Mouse (Mus musculus) right cerebral cortex, postnatal 10 days (tissue): Measurements from ENCODE around the gene Purb.
A peak's percentile ranks its signal among the peaks of the same experiment; 100 is the strongest.

Experiments
- DNase-seq, 2 experiments: peaks; one replicate each; pipeline ENCODE4 v3.0.0; 2021; ENCODE audit warnings: low spot score in 2 of 2

Gene Purb

DNA sequence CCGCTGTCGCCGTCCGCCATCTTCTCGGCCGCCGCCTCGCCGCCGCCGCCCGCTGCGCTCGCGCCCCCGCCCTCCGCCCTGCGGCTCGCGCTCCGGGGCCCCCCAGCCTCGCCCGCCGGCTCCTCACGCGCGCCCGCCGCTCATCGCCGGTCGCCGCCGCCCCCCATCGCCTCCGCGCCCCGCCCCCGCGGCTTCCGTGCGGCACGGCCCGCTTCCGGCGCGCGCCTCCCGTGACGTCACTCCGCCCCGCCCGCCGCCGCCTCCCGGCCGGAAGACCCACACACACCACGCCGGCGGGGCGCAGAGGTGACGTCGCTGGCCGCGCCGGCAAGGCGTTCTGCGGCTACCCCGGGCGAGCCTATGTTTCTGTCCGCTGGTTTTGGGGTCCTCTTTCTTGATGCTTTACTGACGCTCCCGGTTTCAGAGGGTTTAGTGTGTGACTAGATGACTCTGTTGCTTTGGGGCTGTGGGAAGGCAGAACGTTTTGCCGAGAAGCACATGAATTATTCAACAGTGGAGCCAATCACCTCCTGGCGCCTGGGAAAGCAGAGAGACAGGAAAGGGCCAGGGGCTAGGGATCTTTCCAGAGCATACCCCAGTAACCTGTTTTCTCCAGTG is at the start of gene Purb:
Gene Purb (minus strand): TSS at position 51 of the 618 bp plus-strand sequence.
- peak; percentile 94 for DNase-seq

DNA sequence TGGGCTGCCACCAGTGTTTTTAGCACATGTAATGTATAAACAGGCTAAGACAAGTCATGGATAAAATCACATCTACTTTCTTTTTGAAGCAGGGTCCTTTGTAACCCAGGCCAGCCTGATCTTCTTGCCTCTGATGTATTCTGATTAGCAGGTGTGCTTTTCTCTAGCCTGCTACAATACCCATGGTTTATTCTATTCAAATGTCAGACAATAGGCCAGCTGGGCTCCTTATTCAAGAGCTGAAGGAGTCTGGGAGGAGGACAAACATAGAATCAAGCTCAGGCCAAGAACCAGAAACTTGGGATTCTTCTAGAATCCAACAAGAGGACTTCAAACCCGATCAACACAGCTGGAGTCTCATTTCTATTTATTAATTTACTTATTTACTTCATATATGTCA is 49.5 kb upstream of the Purb start:
- no peak for DNase-seq

DNA sequence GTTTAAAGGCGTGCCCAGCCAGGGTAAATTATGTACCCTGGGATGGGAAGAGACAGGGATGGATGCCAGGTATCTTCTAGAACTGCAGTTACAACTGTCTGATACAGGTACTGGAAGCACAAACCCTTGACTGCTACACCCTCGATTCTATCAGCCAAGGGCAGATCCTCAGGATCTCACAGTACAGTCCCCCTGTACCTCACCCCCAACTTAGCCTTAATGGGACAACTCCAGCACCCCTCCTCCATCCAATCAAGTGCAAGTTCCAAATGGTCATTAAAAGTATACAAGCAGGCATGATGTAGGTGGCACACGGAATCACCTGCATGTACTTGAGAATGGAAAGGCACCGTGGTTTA is 49.1 kb upstream of the Purb start:
- no peak for DNase-seq

DNA sequence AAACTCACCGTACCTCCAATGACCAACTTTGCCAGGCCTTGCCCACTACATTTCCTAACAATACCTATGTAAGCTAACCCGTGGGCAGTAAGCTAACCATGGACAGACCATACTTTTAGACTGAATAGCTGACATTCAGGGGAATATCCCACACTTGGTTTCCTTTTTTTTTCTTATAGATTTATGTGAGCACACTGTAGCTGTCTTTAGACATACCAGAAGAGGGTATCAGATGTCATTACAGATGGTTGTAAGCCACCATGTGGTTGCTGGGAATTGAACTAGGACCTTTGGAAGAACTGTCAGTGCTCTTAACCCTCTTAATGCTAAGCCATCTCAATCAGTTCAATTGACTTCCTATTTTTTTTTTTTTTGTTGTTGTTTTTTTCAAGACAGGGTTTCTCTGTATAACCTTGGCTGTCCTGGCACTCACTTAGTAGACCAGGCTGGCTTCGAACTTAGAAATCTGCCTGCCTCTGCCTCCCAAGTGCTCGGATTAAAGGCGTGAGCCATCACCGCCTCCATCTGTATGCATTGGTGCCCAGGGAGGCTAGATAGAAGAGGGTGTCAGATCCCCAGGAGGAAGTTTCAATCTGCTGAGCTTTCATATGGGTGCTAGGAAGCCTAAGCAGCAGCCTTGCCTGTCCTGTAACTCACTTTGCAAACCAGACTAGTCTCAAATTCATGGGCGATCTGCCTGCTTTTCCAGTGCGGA is 48.6 kb upstream of the Purb start:
- no peak for DNase-seq

DNA sequence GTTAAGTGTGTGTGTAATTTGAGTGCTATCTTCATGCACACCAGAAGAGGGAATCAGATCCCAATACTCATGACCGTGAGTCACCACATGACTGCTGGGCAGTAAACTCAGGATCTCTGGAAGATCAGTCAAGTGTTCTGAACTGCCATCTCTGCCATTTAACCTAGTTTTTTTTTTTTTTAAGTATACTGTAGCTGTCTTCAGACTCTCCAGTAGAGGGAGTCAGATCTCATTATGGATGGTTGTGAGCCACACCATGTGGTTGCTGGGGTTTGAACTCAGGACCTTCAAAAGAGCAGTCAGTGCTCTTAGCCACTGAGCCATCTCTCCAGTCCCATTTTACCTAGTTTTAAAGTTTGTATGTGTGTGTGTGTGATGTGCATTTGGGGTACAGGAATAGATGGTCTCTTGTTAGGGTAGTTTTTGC is 48.0 kb upstream of the Purb start:
- no peak for DNase-seq

DNA sequence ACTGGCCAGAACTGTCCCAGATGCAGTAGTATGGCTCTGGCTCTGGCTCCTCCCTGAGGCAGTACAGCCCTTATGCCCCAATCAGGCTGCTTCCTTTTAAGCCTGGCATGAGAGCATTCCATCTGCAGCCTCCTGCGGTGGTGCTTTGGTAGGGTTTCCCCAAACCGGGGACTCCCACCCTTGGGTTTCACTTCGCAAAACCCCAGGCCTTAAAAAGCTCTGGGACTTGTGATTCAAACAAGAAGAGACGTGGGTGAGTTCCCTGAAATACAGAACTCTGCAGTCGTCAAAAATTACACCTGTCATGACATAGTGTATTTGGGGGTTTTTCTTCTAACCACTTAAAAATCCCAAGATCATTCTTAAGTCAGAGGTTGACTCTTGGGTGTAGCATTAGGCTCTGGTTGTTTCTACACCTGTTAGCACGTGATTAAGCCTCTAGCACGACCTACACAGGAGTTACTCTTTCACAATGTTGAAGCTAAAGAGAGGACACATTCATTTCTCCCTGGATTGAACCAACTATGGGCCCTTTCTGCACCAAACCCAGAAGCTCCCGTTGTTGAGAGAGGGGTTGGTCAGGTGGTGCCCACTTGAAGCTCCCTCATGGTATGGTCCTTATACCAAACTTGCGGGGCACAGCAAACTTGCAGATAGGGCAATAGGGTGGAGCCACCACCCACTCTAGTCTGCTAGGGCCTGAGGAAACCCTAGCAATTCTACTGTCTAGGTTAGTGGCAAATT is 47.2 kb upstream of the Purb start:
- no peak for DNase-seq

DNA sequence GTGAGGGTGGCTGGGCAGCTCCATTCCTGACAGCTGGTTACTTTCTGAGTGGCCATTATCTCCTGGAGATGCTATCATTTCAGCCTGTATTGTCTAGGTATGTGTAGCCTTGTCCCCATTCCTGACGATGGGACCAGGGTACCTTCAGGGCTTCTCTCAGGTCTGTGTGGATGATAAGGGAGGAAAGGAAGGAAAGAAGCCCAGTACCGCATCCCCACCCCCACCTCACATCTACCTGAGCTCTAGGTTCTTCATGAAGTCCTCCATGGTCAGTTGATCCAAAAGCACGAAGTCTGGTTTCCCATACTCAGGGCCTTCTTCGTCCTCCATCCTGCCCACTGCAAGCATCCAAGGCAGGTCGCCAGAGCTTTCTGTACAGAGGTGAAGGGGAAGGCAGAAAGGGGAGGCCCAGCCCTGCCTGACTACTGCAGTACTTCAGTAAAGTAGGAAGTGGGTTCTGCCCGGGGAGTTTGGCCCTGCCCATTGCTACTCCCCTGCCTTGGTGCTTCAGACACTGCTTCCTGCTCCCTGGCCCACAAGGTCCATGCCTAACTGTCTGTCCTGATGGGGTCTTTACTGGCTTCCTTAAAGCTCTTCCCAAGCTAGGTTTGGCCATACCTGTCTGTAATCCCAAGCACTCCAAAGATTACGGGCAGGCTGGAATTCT is 44.9 kb upstream of the Purb start, which contains the start of gene Myo1g:
Gene Myo1g (minus strand): TSS at position 459 of the 667 bp plus-strand sequence.
- DNase-seq, result no peak

DNA sequence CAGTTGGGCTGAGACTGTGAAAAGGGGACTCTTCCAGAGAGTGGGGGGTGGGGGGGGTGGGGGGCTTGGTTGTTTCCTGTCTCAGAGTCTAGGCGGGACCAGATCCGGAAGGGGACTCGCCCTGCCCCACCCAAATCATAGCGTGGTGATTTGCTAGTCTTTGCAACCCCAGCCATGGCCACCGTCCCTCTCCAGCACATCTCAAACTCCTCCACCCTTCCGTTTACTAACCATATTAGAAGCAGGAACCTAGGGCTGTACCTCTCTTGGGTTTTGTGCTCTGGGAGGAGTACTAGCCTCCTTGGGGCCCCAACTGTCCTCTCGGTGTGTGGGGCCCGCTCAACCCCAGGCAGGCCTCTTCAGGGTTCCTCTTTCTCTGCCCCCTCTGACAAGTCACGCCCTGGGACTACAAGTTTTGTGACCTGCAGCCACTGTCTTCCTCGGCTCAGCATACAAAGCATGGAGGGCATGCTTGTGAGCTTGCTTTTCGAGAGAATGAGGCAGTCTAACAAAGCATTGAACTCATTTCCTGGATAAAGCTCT is 43.8 kb upstream of the Purb start:
- DNase-seq, result no peak

DNA sequence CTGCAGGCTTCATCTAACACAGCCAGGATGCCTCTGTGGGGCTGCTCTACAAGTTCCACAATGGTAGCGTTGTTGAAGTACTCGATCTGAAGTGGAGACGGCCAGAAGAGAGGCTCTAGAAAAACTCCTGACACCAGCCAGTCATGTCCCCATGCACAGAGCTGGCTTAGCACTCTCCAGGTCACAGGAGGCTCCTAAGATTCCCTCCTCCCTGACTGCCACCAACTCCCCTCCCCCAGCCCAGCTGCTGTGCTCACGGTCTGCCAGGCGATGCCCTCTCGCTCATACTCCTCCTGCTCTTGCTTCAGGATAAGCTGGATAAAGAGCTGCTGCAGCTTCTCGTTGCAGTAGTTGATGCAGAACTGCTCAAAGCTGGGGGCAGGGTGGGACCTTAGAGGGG is 39.1 kb upstream of the Purb start:
- no peak for DNase-seq

DNA sequence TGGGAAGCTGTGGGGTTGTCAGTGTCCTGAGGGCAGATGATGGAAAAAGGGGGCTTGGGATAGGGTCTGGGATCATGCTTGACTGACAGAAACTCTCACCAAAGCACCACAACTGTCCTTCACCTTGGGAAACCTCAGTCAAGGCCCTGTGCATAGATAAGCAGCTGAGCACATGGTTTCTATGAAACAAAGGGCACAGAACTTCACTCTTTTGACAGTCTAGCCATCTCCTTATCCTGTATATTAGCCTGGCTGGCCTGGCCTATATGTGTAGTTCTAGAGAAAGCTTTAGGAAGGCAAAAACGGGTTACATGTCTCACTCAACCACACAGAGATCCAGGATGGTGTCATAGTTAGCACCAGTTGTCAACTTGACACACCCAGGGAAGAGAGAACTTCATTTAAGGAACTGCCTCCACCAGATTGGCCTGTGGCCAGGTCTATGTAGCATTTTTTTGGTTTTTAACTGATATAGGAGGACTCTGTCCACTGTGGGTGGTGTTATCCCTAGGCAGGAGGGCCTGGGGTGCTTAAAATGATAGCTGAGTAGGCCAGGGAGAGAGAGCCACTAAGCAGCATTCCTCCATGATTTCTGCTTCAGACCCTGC is 32.7 kb upstream of the Purb start:
- no peak for DNase-seq

DNA sequence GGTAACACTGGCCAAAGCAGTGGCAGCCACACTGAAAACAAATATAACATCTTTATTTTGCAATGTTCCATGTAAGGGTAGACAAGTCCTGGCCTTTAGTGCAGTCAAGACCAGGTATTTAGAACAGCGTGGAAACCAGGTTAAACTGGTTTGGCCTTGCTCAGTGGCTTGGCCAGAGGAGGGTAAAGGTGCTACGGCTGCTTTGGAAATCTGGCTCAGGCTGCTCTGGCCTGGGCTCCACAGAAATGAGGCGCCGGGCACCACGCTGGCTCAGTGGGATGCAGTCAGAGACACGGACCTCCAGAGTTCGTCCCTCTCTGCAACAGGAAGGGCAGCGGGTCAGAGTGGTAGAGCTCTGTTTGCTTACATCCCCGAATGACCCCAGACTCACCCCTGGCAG is 30.8 kb upstream of the Purb start:
- DNase-seq, result no peak

DNA sequence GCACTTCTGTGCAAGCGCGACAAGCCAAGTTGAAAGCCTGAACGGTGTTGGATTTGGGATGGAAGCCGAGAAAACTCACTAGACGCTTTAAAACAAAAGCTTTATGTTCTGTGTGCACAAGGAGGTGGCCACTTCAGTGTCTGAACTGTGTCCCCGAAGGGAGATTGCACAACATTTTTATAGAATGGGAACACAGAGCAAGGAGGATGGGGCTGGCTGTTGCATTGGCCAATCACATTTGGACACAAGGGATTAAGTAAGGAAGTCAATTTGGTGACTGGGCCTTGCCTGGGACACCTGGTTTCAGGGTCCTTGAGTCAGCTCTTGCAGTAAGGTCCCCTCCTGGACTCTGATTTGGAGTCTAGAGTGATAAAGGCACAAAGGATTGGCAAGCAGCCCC is 29.0 kb upstream of the Purb start:
- no peak for DNase-seq

DNA sequence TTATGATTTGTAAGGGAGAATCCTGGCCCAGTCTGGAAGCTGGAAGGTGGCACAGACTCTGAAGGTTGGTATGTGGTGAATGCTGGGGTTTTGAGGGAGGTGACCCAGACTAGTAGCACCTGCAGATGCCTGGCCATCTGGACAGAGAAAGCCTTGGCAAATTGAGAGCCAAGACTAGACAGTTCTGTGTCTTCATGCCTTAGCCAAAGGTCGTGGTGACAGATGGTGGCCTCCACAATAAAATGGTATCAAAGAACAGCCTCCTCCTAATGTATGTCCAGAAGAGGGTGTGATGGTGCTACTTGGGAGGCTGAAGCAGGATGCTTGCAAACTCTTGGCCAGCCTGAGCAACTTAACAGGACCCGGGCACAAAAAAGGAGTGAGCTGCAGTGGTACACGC is 28.5 kb upstream of the Purb start:
- no peak for DNase-seq

DNA sequence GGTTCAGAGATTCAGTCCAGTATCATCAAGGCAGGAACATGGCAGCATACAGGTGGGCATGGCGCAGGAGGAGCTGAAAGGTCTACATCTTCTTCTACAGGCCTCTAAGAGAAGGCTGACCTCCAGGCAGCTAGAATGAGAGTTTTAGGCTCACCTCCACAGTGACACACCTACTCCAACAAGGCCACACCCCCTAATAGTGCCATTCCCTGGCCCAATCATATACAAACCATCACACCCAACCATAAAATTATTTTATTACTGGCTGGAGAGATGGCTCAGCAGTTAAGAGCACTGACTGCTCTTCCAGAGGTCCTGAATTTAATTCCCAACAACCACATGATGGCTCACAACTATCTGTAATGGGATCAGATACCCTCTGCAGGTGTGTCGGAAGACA is 26.8 kb upstream of the Purb start:
- no peak for DNase-seq

DNA sequence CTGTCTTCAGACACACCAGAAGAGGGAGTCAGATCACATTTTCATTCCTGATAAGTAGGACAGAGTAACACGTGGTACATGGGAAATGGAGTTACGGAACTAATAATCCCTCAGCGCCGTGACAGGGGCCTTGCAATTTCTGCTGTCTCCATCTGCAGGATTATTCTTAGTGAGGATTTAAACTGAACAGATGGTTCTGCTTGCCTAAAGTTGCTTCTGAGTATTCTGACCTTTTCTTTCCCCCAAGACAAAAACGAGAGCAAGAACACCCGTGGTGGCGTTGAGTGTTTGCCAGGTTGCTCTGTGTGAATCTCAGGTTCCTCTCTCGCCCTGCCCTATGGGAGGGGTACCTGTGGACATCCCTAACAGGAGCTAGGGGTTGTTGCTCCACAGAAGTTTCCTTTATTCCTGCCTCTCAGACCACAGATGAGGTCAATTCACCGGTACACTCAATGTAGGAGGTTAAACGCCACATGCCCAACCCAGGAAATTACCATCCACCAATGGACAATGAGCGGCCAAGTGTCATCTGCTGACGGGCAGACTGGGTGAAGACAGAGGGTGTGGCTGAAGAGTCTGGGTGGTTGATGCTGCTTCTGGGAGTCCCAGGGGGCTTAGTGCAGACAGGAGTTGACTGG is 21.7 kb upstream of the Purb start:
- DNase-seq, result no peak

DNA sequence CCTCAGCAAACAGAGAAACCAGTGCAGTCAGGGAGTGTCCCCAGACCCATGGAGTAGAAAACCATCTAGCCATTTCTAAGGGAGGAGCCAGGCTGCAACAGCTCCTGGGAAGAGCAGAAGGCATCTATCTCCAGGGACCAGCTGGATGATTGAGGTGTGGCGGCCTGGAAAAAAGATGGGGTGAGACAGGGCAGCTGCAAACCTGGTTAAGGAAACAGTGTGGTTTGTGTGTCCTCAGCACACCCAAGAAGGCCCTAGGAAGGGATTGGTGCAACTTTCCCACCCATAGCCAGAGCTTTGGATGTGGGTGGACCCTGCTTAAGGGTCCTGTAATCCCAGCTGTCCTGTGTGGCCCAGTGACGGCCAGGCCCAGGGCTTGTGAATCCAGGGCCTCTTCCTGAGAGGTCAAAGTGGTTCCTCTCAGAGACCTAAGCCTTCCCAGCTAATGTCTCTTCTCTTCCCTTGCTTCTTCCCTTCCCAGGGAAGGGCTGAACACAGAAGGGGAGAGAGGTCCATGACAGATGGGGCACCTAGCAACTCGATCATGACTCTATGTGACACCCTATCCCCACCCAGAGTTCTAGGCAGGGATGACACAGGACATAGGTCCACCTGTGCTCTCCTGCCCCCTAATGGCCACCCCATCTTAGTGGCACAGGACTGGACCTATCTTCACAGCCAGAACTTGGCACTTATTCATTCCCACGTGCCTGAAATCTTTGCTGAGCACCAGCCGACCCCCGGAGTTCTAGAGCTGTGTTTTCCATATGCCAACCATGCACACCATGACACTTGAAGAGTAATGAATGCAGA is 14.2 kb upstream of the Purb start:
- DNase-seq, result no peak

DNA sequence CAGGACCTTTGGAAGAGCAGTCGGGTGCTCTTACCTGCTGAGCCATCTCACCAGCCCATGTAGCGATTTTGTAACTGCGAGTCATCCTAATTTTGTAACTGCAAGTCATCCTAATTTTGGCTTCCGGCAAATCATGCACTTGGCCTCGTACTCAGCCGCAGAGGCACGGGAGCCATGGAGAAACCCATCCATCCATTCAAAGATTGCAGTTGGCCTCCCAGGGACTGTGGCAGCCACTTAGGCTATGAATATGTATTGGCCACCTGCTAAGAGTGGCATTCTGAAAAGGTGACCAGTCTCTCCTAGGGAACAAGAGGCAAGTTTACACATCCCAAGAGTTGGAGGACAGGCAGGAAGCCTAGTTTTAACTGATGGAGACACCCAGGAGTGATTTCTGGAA is 13.5 kb upstream of the Purb start:
- DNase-seq, result no peak

DNA sequence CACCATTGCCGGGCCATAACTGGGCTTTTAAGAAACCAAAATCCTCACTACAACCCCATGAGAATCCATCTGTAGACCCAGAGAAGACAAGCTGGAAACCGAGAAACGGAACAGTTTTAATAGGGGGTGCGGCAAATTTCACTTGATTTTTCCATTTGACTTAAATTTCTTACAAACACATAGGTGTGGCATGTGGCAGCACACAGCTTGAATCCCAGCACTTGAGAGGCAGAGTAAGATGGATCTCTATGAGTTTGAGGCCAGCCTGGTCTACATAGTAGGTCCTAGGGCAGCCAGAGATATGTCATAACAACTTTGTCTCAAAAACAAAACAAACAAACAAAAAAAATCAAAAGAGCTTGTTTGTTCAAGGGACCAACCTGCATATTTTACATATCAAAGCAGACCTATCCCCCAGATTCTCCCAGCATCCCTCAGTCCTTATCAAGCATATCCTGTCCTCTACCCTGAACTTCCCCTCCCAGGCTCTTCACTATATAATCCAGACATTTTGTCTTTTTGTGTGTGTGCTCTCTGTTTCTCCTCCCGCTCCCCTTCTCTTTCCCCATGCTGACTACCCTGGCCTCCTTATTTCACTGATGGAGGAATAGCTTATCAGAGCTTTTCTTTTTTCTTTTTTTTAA is 12.4 kb upstream of the Purb start:
- no peak for DNase-seq

DNA sequence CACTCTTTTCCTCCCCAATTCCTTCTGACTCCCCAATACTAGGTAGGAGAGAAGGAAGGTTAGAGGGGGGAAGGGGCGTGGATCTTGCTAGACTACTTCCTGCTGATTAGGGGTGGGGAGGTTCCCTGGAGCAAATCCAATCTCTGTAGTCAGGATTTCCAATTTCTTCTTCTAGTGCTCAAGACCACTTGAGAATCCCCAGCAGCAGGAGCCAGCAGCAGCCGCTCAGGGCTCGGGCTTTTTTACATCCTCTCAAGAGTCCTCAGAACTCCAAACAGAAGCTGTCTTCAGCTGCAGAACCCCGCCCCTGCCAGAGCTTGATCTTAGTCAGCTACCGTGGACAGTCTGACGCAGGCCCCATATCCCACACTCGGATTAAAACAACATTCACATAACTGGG is 11.8 kb upstream of the Purb start:
- no peak for DNase-seq

DNA sequence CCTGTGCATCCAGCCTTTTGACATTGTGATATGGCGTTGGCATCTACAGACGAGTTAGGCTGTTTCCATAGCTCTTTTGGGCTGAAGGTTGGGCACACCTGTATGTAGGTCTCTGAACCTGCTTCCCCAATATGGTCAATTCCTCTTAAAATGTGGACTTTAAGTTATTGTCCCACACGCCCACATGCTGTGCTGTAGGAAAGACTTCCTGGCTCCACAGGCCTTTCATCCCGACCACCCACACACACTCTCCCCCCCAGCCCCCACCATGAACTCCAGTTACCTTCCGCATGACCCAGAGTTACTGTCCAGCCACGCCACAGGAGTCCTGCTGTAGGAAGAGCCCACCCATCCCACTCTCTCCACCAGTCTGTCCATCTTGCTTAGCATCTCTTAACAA is 11.2 kb upstream of the Purb start:
- DNase-seq, result no peak
